Mouse (Mus musculus) testis, postnatal 14 days (tissue): ENCODE measurements around the gene Cyb561d1.
A peak's percentile ranks its signal among the peaks of the same experiment; 100 is the strongest.

Experiments used
- DNase-seq: peaks from one replicate; pipeline ENCODE4 v3.0.0; 2021; ENCODE audit warnings: low spot score

Gene Cyb561d1

GRCm38 (mm10) chr3:108203621-108204325 is 2.8 kb upstream of the Cyb561d1 start:
- DNase-seq, result no peak

GRCm38 (mm10) chr3:108203212-108203611 is 2.2 kb upstream of the Cyb561d1 start:
- no peak for DNase-seq

- no peak for DNase-seq
Measured at GRCm38 (mm10) chr3:108202506-108202905, 1.5 kb upstream of the Cyb561d1 start.

GRCm38 (mm10) chr3:108199231-108199630 is 1.8 kb downstream of the Cyb561d1 start:
- no peak for DNase-seq

GRCm38 (mm10) chr3:108197066-108197497 is 3.9 kb downstream of the Cyb561d1 start:
- no peak for DNase-seq

GRCm38 (mm10) chr3:108195941-108196590 is 4.9 kb downstream of the Cyb561d1 start:
- no peak for DNase-seq

- peak; percentile 3 for DNase-seq
Measured at GRCm38 (mm10) chr3:108195287-108195686, 5.7 kb downstream of the Cyb561d1 start.

- DNase-seq, result no peak
Measured at GRCm38 (mm10) chr3:108193686-108194085, 7.3 kb downstream of the Cyb561d1 start.

- DNase-seq, result no peak
Measured at GRCm38 (mm10) chr3:108189897-108190296, 11.1 kb downstream of the Cyb561d1 start.

- DNase-seq, result no peak
Measured at GRCm38 (mm10) chr3:108188716-108189490, 12.1 kb downstream of the Cyb561d1 start.

GRCm38 (mm10) chr3:108187111-108187795 is 13.8 kb downstream of the Cyb561d1 start:
- no peak for DNase-seq

GRCm38 (mm10) chr3:108186098-108187047 is 14.6 kb downstream of the Cyb561d1 start, which contains the start of gene Amigo1:
Gene Amigo1, plus strand, starts transcription at chr3:108186335.
- peak; percentile 69 for DNase-seq

GRCm38 (mm10) chr3:108185460-108186097 is 15.4 kb downstream of the Cyb561d1 start:
- no peak for DNase-seq

GRCm38 (mm10) chr3:108184742-108185141 is 16.3 kb downstream of the Cyb561d1 start:
- no peak for DNase-seq

- DNase-seq, result no peak
Measured at GRCm38 (mm10) chr3:108180514-108180913, 20.5 kb downstream of the Cyb561d1 start.

- DNase-seq, result no peak
Measured at GRCm38 (mm10) chr3:108178756-108179715, 22.0 kb downstream of the Cyb561d1 start.

- no peak for DNase-seq
Measured at GRCm38 (mm10) chr3:108174672-108175531, 26.1 kb downstream of the Cyb561d1 start.

- no peak for DNase-seq
Measured at GRCm38 (mm10) chr3:108169199-108169598, 31.8 kb downstream of the Cyb561d1 start.
